Mouse (Mus musculus) thymus, adult 2 months (tissue): Measurements from ENCODE around the gene Pkmyt1. TPM values are rescaled to one million over a fixed set of nuclear protein-coding genes. Genes with fewer than 3 reads are reported as not detected.

ENCODE experiments used
- DNase-seq: peaks from one replicate; pipeline ENCODE4 v3.0.0; 2021
- H3K27ac ChIP-seq: fragments of 200-500 bp; 2 replicates; pipeline ENCODE4 v1.5.1; 2012; ENCODE audit warnings: low read length, control low read depth; ENCODE audit not compliant: control insufficient read depth, insufficient read depth
- H3K27me3 ChIP-seq: fragments of 200-500 bp; 2 replicates; pipeline ENCODE4 v1.6.1; 2012; ENCODE audit warnings: mild to moderate bottlenecking, low read length, moderate library complexity, mixed read lengths; ENCODE audit not compliant: control insufficient read depth, insufficient read depth
- H3K36me3 ChIP-seq: fragments of 200-500 bp; 2 replicates; pipeline ENCODE4 v1.6.1; 2012; ENCODE audit warnings: mild to moderate bottlenecking, low read length, moderate library complexity; ENCODE audit not compliant: control insufficient read depth, insufficient read depth
- H3K4me1 ChIP-seq: fragments of 200-500 bp; replicated peaks from 2 replicates; pipeline ENCODE4 v1.6.1; 2012; ENCODE audit warnings: low read length; ENCODE audit not compliant: control insufficient read depth, insufficient read depth
- H3K4me3 ChIP-seq: fragments of 200-500 bp; 2 replicates; pipeline ENCODE4 v1.5.1; 2012; ENCODE audit warnings: mild to moderate bottlenecking, low read length, control low read depth, moderate library complexity; ENCODE audit not compliant: control insufficient read depth, insufficient read depth
- CTCF ChIP-seq: fragments of 200-500 bp; IDR thresholded peaks from 2 replicates; pipeline ENCODE4 v1.5.1; 2012; ENCODE audit warnings: mild to moderate bottlenecking, control low read depth, low read length, moderate library complexity, borderline replicate concordance; ENCODE audit not compliant: control insufficient read depth, poor library complexity, insufficient read depth; ENCODE audit errors: extremely low read depth
- POLR2A ChIP-seq: fragments of 200-500 bp; IDR thresholded peaks from 2 replicates; pipeline ENCODE4 v1.6.1; 2012; ENCODE audit warnings: mild to moderate bottlenecking, low read length, control low read depth, moderate library complexity; ENCODE audit not compliant: control insufficient read depth, poor library complexity, insufficient read depth; ENCODE audit errors: extremely low read depth
- WGBS: fragments of 180-500 bp; shearing (Covaris S2); methylation state at CpG from one replicate; pipeline ENCODE4 v1.1.7; 2018; 5-methylcytosine and 5-hydroxymethylcytosine counted together
- polyA plus RNA-seq: library from polyadenylated mRNA; depleted of rRNA; stranded (reverse); fragments of >200 nt; gene quantifications from 2 replicates; pipeline ENCODE4 v1.2.3, GENCODE M21; 2012

The Pkmyt1 gene
- polyA plus RNA-seq, 1 experiment, result 145 TPM

DNA sequence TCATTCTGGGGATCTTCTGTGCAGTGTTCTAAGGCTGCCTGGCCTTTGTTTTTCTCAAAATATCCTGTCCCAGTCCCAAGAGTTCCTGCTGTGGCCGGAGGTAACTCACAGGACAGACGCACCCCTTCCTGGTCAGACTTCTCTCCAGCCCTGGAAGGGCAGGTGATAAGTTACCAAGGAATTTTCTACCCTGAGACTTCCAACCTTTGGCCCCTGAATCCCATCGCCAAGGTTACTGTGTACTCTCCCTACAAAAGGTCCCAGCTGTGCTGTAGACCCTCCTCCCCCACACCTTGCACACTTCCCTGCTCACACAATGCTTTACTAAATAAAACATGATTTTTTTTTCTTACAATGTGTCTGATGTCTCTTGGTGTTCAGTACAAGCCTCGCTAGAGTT is 44.0 kb upstream of the Pkmyt1 start:
- H3K27ac ChIP-seq, result no peak overlapping the region
- DNase-seq, result no peak
- WGBS, result 85% methylated on average over 4 of the region's 4 CpGs

DNA sequence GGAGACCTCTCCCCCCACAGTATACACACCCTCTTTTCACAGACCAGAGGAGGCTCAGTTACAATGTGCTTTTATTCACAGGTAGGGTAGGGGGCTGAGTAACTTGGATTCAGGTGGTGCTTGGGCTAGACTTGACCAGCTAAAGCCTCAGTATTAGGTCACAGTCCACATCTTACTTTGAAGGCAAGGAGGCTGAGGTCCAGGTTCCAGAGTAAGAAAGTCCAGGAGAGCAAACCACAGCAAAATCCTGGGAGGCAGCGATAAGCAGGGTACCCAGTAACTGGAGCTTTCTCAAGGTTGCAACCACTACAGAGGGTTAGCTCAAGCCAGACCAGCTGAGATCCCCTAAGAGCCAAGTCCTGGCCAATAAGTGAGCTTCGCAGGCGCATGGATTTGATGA is 43.6 kb upstream of the Pkmyt1 start:
- no peak for DNase-seq
- Histone ChIP-seq H3K4me1 (peaks cover 3% of the 10 kb centered on the region), H3K36me3 (no peaks in the 10 kb centered on the region), H3K27me3 (peaks cover 7% of the 10 kb centered on the region; the same call in 1 of the 2 replicates), H3K27ac (no peak overlapping the region), H3K4me3 (no peak overlapping the region)
- TF ChIP-seq CTCF (no peak), POLR2A (no peak)
- WGBS, result 94% methylated on average over 3 of the region's 3 CpGs

More for the DNA sequence above, 44.0 kb upstream of the Pkmyt1 start:
- Histone ChIP-seq H3K4me1 (peaks cover 3% of the 10 kb centered on the region), H3K27me3 (peaks cover 7% of the 10 kb centered on the region; the same call in 1 of the 2 replicates), H3K36me3 (no peaks in the 10 kb centered on the region), H3K4me3 (no peak overlapping the region)
- no peak for TF ChIP-seq CTCF
- TF ChIP-seq POLR2A, result no peak

DNA sequence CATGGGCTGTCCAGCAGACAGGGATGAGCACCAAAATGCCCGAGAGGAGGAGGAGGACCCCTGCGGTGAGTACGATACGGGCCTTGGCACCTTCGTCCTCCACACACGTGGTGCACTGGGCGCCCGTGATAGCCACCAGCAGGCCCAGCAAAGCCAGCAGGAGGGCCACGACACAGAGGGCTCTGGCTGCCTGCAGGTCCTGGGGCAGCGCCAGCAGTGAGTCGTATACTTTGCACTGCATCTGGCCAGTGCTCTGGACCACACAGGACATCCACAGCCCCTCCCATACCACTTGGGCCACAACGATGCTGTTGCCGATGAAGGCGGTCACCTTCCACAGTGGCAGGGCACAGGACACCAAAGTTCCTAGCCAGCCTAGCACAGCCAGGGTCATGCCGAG is 42.9 kb upstream of the Pkmyt1 start:
- no peak overlapping the region for H3K27ac ChIP-seq
- 75% methylated on average over 15 of the region's 15 CpGs for WGBS
- no peak for TF ChIP-seq POLR2A
- TF ChIP-seq CTCF, result no peak
- no peak for DNase-seq
- peaks cover 7% of the 10 kb centered on the region; the same call in 1 of the 2 replicates for H3K27me3 ChIP-seq
- peaks cover 3% of the 10 kb centered on the region for H3K4me1 ChIP-seq
- no peak overlapping the region for H3K4me3 ChIP-seq
- H3K36me3 ChIP-seq, result no peaks in the 10 kb centered on the region

DNA sequence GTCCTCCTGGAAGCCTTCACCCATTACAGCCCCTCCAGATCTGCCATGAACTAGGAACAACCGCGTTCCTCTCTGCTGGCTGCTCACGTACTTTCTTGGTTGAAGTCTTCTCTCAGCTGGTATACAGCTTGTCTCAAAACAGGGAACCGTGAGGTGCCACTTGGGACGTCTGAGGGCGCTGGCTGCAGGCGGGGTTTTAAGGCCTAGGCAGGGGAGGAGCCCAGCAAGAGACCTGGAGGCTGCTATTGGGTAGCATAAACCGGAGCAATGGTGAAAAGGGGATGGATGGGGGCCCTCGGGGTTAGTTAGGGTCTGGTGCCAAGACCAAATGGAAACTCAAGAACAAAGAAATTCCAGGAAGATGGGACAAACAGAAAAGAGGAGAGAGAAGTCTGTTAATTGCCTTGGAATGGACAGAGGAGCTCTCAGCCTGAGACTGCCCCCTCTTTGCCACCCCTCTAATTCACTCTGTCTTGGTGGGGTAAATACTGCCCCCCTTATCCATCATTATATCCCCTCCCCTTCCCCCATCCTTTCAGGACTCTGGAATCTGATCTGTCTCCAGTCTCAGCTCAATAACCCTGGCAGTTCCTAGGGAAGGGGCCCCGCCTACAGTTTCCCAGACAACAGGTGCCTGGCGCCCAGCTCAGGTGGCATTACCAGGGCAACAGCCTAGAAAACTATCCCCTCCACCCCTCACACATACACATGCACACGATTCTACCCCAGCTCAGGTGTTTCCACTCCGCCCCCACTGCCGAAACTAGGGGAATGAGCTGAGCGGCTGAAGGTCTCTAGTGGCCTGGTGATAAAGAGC is 42.1 kb upstream of the Pkmyt1 start, which contains the start of gene Cldn9:
Gene Cldn9, minus strand, starts transcription at position 171 of the 817 bp plus-strand sequence.
- WGBS, result 50% methylated on average over 15 of the region's 15 CpGs
- no peak for DNase-seq
- Histone ChIP-seq H3K4me3 (no peak within 1 kb of the TSS), H3K27ac (no peak within 1 kb of the TSS), H3K27me3 (peaks cover 7% of the 10 kb centered on the region; the same call in 1 of the 2 replicates), H3K36me3 (no peaks in the 10 kb centered on the region), H3K4me1 (peaks cover 3% of the 10 kb centered on the region)
- TF ChIP-seq POLR2A, result no peak
- TF ChIP-seq CTCF, result no peak

DNA sequence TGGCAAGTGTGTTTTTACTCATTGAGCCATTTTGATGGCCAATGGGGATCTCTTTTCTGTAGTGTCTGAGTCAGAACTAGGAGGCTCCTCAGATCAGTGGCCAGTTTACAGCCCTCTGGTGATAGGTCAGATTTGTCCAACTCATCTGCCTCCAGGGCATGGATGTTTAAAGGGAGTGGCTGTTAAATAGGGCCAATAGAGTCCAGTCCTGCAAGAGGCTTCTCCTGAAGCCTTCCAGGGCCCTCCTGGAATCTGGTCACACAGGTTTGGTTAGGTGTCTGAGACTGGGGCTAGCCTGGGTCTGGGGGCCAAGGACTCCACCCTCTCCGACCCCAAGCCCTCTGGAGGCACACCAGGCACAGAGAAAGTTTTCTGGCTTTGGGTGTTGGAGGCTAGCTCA is 31.6 kb upstream of the Pkmyt1 start:
- Histone ChIP-seq H3K4me3 (no peak overlapping the region), H3K27ac (no peak overlapping the region), H3K27me3 (peaks cover 4% of the 10 kb centered on the region; the same call in 1 of the 2 replicates), H3K36me3 (no peaks in the 10 kb centered on the region), H3K4me1 (peaks cover 4% of the 10 kb centered on the region; the same call in 1 of the 2 replicates)
- TF ChIP-seq CTCF, result no peak
- TF ChIP-seq POLR2A, result no peak
- WGBS, result 96% methylated on average over 1 of the region's 1 CpGs
- DNase-seq, result no peak

DNA sequence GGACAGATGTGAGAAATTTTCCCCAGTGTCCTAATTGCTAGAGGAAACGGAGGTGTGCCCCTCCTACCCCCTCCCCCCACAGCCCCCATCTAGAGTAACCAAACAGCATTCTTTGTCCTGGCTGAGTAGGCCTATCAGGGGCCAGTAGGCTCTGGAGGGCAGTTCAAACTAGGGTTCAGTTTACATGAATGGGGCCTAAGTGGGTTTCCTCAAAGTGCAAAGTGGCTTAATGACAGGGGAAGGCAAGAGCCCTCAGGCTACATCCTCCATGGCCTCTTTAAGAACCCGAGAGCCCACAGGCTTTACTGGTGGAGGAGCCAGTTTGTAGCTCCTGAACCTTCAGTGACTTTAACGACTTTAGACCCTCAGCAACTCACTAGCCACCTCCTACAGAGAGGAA is 30.3 kb upstream of the Pkmyt1 start:
- no peak overlapping the region for H3K27ac ChIP-seq
- no peak for DNase-seq
- no peak overlapping the region for H3K4me3 ChIP-seq
- no peaks in the 10 kb centered on the region for H3K36me3 ChIP-seq
- no peak for TF ChIP-seq POLR2A
- TF ChIP-seq CTCF, result no peak
- peaks cover 10% of the 10 kb centered on the region; the same call in 1 of the 2 replicates for H3K4me1 ChIP-seq
- WGBS, result 74% methylated on average over 3 of the region's 3 CpGs
- H3K27me3 ChIP-seq, result peaks cover 13% of the 10 kb centered on the region; the same call in 1 of the 2 replicates
